Mouse (Mus musculus) thymus, adult 2 months (tissue): ENCODE measurements around the gene Haghl.

Experiments used
- CTCF ChIP-seq: fragments of 200-500 bp; IDR thresholded peaks from 2 replicates; pipeline ENCODE4 v1.5.1; 2012; ENCODE audit warnings: mild to moderate bottlenecking, control low read depth, low read length, moderate library complexity, borderline replicate concordance; ENCODE audit not compliant: control insufficient read depth, poor library complexity, insufficient read depth; ENCODE audit errors: extremely low read depth
- POLR2A ChIP-seq: fragments of 200-500 bp; IDR thresholded peaks from 2 replicates; pipeline ENCODE4 v1.6.1; 2012; ENCODE audit warnings: mild to moderate bottlenecking, low read length, control low read depth, moderate library complexity; ENCODE audit not compliant: control insufficient read depth, poor library complexity, insufficient read depth; ENCODE audit errors: extremely low read depth

DNA sequence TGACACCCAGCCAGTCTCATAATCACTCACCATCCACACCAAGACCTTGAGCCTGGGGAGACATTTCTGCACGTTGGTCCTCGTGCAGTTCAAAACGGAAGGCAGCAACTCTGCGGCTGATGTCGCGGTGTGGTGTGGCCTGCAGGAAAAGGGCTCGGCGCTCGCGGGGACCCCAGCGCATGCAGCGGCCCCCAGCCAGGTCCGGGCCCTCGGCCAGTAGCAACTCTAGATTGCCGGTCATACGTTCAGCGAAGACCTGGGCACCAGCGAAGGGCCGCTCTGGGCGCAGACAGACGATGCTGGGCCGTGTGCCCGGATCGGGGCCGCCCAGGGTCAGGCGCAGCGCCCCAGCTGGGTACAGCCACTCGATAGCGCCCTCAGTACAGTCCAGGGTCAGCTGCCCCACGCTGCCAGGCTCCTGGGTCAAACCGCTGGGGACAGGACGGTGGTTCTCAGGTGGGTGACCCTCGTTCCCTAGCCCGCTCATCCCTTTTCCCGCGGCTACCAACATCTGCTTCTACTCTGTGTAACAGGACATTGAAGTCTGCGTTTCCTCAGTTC, 10.8 kb upstream of the Haghl start:
- TF ChIP-seq POLR2A (no peak), CTCF (no peak)
